Mouse (Mus musculus): ENCODE measurements around the gene Tgm2. TPM values are rescaled to one million over a fixed set of nuclear protein-coding genes. Genes with fewer than 3 reads are reported as not detected.
A peak's percentile ranks its signal among the peaks of the same experiment; 100 is the strongest.

The Tgm2 gene
- total RNA-seq, 2 experiments from 2014 or later, result 238 to 253 TPM

DNA sequence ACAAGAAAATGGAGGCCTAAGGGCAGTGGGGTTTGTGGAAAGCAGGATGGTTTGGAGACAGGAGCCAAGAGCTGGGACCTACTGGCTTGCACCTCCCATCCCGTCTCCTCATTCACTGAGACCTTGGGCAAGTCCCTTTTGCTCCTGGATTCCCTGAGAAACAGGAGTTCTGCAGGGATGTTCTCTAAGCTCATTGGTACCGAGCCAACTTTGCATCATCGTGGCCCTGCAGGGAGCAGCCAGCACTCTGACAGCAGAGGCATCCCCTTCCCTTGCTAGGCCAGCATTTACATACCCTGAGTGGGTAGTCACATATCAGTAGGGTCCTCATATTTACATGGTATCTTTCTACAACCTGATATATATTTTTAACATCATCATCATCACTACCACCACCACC is 25.4 kb downstream of the Tgm2 start:
- intact Hi-C loops (cut with DNase I), result no loop called here
- no peak for DNase-seq (ENCODE audit: low spot score)

GRCm38 (mm10) chr2:158120211-158120610 is 26.0 kb downstream of the Tgm2 start:
- no peak for DNase-seq (ENCODE audit: low spot score)
- intact Hi-C loops (cut with DNase I), result no loop called here

DNA sequence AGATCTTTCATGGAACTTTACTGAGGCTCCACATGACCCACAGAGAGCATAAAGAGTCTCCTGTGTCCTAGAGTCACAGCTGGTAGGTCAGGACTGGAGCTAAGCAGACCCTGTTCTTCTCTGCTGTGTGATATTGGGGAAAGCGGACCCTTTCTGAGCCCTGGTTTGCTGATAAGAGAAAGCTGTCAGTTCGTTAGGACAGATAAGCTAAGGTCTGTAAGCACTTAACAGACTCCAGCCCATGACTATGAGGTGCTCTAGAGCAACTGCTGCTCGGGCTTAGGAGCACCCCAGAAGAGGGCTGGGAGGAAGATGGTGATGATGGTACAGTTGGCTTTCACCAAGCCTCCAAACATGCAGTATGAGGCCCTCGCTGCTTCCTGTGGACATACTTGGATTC is 27.1 kb downstream of the Tgm2 start:
- DNase-seq (ENCODE audit: low spot score), result no peak
- intact Hi-C loops (cut with DNase I), result no loop called here

GRCm38 (mm10) chr2:158116653-158117052 is 29.6 kb downstream of the Tgm2 start:
- DNase-seq (ENCODE audit: low spot score), result no peak
- intact Hi-C loops (cut with DNase I), result no loop called here

DNA sequence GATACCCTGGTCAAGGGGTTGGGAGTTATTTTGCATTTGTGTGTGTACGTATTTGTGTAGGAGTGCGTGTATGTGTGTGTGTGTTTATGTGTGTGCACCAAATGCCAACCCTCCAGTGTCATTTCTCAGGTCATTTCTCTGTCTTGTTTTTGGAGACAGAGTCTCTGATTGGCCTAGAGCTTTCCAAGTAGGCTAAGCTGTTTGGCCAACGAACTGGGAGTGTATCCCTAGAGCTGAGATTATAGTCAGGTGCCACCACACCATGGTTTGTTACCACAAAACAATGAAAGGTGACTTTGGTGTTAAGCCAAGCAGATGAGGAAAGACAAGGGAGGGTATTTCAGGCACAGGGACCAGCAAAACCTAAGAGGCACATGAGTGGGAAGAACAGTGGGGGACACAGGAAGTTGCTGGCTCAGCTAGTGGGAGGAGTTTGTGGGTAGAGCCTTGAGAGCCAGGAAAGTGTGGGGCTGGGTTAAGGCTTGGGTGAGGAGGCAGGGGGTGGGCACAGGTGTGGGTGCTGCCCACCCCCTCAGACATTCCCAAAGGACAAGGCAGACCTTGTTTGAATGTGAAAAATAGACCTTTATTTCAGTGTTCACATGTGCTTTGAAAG is 30.3 kb downstream of the Tgm2 start:
- intact Hi-C loops (cut with DNase I), result no loop called here
- DNase-seq (ENCODE audit: low spot score), result no peak

DNA sequence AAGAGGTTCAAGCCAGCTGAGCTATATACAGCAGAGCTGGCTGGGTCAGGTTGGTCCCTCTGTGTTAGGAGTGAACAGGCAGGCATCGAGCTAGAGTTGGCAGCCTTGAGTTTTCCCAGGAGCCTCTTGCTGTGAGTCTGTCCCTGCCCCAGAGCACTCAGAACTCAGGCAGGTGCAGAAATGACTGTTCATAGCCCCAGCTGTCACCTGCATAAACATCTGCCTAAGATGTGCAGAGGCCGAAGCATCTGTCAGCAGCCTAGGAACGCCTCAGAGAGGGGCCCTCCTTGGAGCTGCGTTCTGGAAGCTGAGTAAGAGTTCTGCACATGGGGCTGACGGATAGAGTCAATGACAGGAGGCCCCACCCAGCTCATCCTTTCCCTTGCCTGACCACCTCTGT is 31.3 kb downstream of the Tgm2 start:
- DNase-seq (ENCODE audit: low spot score), result no peak
- intact Hi-C loops (cut with DNase I), result no loop called here

DNA sequence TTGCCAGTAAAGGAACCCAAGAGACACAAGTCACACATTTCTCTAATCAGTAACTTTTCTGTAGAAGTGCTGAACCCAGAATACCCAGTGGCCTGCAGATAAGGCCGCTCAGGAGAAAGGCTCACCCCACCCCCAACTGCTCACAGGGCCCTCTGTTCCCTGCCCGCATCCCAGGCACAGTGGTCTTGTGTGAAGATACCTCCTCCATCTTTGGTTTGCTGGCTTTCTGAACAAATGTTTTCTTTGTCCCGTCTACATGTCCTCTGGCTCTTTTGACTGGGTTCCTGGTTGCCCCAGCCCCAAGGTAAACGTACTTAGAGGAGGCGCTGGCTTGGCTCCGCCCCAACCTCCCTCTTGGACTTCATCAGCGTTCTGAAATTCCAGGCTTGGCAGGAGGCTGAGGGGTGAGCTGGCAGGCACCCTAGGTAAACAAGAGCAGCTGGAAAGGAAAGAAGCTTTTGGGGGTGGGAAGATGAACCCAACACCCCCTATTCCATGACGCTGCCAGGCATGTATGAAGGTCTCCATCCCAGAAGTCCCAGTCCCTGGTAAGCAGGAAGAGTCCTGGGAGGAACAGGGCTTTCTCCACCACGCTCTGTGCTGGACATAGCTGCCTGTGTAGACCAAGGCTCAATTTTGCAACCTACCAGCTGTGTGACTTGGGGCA is 32.5 kb downstream of the Tgm2 start:
- intact Hi-C loops (cut with DNase I), result no loop called here
- peak; percentile 73 for DNase-seq (ENCODE audit: low spot score)

- DNase-seq (ENCODE audit: low spot score), result no peak
- intact Hi-C loops (cut with DNase I), result no loop called here
Measured at GRCm38 (mm10) chr2:158109516-158109915, 36.7 kb downstream of the Tgm2 start.

GRCm38 (mm10) chr2:158106947-158107587 is 39.2 kb downstream of the Tgm2 start:
- intact Hi-C loops (cut with DNase I), result loop anchor here (1.0 kb wide), 2 partner anchors 39 to 97 kb away; partner anchors contain the start of gene Tgm2
- no peak for DNase-seq (ENCODE audit: low spot score)

DNA sequence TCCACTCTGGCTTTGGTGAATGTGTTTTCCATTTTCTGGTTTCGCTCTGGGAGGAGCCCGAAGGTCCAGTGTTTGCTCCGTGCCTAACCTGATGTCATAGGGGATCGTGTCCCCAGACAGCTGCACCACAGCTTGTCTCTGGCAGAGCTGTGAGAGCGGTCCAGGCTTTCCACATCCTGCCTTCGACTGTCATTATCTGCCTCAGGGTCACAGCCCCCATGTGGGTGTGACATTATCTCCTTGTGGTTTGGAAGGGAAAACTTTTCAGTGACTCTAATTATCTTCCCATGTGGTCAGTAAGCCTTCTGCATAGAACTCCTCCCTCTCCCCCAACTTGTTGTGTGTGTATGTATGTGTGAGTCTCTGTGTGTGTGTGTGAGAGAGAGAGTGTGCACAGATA is 40.6 kb downstream of the Tgm2 start:
- intact Hi-C loops (cut with DNase I), result no loop called here
- no peak for DNase-seq (ENCODE audit: low spot score)

GRCm38 (mm10) chr2:158104966-158105365 is 41.3 kb downstream of the Tgm2 start:
- DNase-seq (ENCODE audit: low spot score), result no peak
- intact Hi-C loops (cut with DNase I), result no loop called here

- no peak for DNase-seq (ENCODE audit: low spot score)
- intact Hi-C loops (cut with DNase I), result no loop called here
Measured at GRCm38 (mm10) chr2:158101768-158102167, 44.5 kb downstream of the Tgm2 start.

- no peak for DNase-seq (ENCODE audit: low spot score)
Measured at GRCm38 (mm10) chr2:158099537-158099936, 46.7 kb downstream of the Tgm2 start.

GRCm38 (mm10) chr2:158098730-158099129 is 47.5 kb downstream of the Tgm2 start:
- intact Hi-C loops (cut with DNase I), result no loop called here
- DNase-seq (ENCODE audit: low spot score), result no peak

More at GRCm38 (mm10) chr2:158099537-158099936, 46.7 kb downstream of the Tgm2 start:
- intact Hi-C loops (cut with DNase I), result no loop called here

- no peak for DNase-seq (ENCODE audit: low spot score)
- intact Hi-C loops (cut with DNase I), result no loop called here
Measured at GRCm38 (mm10) chr2:158097071-158097470, 49.2 kb downstream of the Tgm2 start.

DNA sequence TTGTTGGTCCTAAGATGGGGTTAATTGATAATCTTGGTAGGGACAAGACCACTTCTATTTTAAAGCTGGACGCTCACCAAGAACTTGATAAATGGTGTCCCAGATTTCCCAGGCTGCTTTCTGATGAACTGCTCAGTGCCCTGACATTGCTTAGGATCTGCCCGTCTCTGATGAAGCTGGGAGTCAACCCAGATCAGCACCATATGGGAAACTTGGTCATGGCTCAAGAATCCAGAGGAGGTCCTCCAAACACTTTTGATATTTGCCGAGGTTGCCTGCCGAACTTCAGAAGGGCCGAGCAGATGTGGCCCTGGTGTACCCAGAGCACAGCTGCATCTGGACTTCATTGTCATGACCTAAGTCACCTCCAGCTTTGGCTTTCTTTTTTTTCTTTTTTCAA is 51.4 kb downstream of the Tgm2 start:
- intact Hi-C loops (cut with DNase I), result no loop called here
- no peak for DNase-seq (ENCODE audit: low spot score)

DNA sequence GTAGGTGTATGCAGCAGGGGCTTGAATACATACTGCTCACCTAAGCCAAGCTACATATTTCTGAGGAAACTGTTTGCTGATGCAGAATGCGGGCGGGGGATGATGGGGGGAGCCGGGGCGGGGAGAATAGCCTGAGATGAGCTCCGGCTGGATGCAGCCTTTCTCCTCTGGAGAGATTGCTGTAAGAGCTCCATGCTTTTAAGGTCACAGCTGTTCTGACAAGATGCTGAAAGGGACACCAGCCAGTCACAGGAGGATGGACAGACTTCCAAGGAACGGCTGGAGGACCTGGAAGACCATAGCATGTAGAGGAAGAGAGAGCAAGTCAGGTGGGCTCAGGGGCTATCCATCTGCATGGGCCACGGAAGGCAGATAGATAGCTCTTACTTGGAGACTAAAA is 51.9 kb downstream of the Tgm2 start:
- DNase-seq (ENCODE audit: low spot score), result no peak
- intact Hi-C loops (cut with DNase I), result no loop called here

DNA sequence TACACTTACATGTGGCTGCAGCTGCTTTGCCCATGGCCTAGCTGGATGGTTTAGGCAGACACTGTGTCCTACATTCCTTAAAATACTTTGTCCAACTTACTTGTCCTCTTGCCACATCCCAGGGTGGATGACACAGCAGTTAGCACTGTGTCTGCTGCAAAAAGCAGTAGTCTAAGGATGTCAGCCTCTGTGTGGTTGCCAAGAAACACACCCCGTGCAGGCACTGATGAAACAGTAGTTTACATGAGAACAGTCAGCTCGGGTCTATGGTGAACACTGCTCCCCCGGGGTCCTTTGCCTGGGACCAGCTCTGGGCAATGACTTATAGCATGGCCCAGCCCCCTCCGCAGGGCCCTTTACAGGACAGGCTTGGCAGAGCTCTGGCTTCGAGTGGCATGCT is 52.9 kb downstream of the Tgm2 start:
- no peak for DNase-seq (ENCODE audit: low spot score)

GRCm38 (mm10) chr2:158090096-158090495 is 56.1 kb downstream of the Tgm2 start:
- intact Hi-C loops (cut with DNase I), result no loop called here
- DNase-seq (ENCODE audit: low spot score), result no peak

More for the DNA sequence above, 52.9 kb downstream of the Tgm2 start:
- intact Hi-C loops (cut with DNase I), result no loop called here

DNA sequence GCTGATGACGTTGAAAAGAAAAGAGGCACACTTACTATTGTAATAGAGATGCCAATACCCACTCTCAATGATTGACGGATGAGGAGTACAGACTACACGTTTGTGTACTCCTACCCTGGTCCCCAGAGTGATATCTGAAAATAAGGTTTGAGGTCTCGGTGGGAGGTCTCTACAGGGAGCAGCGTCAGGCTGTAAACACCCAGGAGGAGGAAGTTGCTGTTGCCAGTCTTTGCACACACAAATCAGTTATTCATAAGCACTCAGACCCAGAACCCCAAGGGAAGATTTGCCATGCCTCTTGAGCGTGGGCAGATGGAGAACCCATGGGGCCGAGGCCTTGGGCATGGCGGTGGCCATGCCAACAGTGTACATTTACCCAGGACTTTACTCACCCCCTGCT is 61.8 kb downstream of the Tgm2 start:
- no peak for DNase-seq (ENCODE audit: low spot score)
- intact Hi-C loops (cut with DNase I), result no loop called here

- no peak for DNase-seq (ENCODE audit: low spot score)
- intact Hi-C loops (cut with DNase I), result no loop called here
Measured at GRCm38 (mm10) chr2:158080622-158081241, 65.5 kb downstream of the Tgm2 start.

Measured in heart, postnatal 25 days (tissue).